Mouse (Mus musculus): ENCODE data around the gene Impg2. TPM values are rescaled to one million over a fixed set of nuclear protein-coding genes. Genes with fewer than 3 reads are reported as not detected.

Impg2 gene
- polyA plus RNA-seq (2016; fragmentation: Nextera tagmentation; extraction: Ambion mirVana), result 0.05 and 0.15 TPM in 2 replicates

DNA sequence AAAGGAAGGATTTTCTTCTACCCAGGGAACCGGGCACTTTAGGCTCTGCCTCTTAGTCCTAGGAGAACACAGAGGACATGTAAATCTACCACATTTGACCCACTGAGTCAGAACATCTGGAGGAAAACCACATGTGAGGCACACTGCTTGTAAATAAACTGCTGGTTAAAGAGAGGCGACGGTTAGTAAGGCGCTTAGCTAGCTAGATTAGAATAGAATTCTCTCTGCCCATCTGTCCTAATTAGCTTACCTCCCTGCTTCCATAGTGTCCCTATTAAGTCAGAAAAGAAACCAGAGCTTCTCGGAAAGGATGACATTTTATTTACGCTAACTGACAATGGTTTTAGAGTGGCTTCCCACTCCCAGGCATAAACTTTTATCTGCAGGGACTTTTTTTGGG lies at the start of gene Impg2:
Impg2 (plus strand) TSS at position 263 of the 400 bp plus-strand sequence.
- no peak within 1 kb of the TSS for H3K27ac ChIP-seq
- no peaks in the 10 kb centered on the region for H3K9me3 ChIP-seq
- no peak within 1 kb of the TSS for H3K4me3 ChIP-seq
- H3K4me1 ChIP-seq, result no peaks in the 10 kb centered on the region
- DNase-seq (ENCODE audit: extremely low spot score, low spot score), result no peak
- no peaks in the 10 kb centered on the region for H3K36me3 ChIP-seq (replicated peaks)
- 53% methylated on average over 6 of the region's 6 CpGs for WGBS
- H3K27me3 ChIP-seq (ENCODE audit: poor library complexity, severe bottlenecking), result no peaks in the 10 kb centered on the region

- Histone ChIP-seq H3K4me1 (no peaks in the 10 kb centered on the region), H3K4me3 (no peak overlapping the region), H3K36me3 (replicated peaks) (peaks cover 13% of the 10 kb centered on the region; the same call in 1 of the 2 replicates), H3K27me3 (ENCODE audit: poor library complexity, severe bottlenecking) (no peaks in the 10 kb centered on the region), H3K27ac (no peak overlapping the region), H3K9me3 (no peaks in the 10 kb centered on the region)
- no peak for DNase-seq (ENCODE audit: extremely low spot score, low spot score)
- WGBS, result 82% methylated on average over 7 of the region's 7 CpGs
Observed at GRCm38 (mm10) chr16:56163466-56163865, 40.6 kb upstream of the Impg2 start.

DNA sequence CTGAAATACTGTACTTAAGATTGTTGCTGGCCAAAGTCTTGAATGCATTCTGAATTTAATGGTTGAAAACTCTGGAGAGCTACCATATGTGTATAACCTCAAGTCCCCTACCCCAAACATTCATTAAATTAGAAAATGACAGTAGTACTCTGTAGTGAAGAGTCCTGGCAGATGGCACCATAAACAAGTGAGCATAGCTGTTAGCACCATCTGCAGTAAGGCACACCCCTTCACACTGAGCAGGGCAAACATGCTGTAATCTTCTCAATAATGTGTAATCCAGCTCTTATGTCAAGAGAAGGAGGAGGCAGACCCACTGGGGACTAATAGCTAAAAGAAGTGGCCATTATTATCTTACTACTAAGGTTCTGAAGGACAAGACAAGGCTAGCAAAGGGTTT lies 33.9 kb upstream of the Impg2 start:
- no peak for DNase-seq (ENCODE audit: extremely low spot score, low spot score)
- H3K4me3 ChIP-seq, result no peak overlapping the region
- no peaks in the 10 kb centered on the region for H3K9me3 ChIP-seq
- H3K4me1 ChIP-seq, result no peaks in the 10 kb centered on the region
- no peak overlapping the region for H3K27ac ChIP-seq
- H3K27me3 ChIP-seq (ENCODE audit: poor library complexity, severe bottlenecking), result no peaks in the 10 kb centered on the region
- H3K36me3 ChIP-seq (replicated peaks), result peaks cover 27% of the 10 kb centered on the region

DNA sequence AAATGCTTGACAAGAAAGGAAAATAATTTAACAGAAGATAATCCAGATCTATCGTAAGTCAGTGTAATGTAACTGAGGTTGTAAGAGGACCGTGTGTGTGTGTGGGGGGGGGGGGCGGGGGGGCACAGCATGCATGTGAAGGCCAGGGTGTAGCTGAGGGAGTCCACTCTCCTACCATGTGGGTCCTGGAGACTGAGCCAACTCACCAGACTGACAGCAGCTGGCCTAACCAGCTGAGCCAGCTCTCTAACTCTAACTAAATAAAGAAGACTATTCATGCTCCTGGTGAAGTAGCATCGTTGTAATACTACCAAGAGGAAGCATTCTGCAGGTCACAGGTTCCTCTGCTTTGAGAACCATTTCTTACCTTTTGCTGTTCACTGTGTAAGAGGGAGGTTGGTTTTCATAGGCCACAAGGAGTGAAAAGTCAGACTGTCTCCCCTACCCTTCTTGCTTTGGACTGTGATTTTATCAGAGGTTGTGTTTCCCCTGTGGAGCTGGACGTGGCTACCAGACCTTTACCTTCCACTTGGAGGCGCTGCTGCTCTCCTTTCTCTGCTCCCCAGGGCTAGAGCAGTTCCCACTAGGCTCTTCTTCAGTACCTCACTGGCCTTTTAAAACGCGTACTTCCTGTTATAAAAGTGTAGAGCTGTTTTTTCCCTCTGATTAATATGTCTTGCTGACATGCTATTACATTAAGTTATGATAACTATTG lies 28.1 kb upstream of the Impg2 start:
- Histone ChIP-seq H3K9me3 (no peaks in the 10 kb centered on the region), H3K4me3 (no peak overlapping the region), H3K27ac (no peak overlapping the region), H3K36me3 (replicated peaks) (peaks cover 40% of the 10 kb centered on the region), H3K27me3 (ENCODE audit: poor library complexity, severe bottlenecking) (no peaks in the 10 kb centered on the region), H3K4me1 (no peaks in the 10 kb centered on the region)
- DNase-seq (ENCODE audit: extremely low spot score, low spot score), result no peak
- 66% methylated on average over 8 of the region's 8 CpGs for WGBS

DNA sequence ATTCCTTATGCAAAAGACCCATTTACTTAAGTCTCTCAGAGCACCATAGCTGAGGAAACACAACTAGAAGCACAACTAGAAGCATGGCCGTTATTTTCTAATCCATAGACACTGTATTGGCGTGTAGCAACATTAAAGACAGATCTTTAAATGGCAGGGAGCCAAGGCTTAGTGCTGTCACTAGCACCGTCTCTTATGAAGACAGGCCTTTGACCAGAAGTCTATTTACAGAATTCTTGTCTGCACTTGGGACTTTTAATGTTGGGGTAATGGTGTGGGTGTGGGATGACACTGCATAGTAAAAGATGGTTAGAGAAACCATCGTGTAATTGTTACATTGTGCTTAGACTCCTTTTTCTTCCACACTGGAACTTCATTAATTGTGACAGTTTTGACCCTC lies 17.2 kb upstream of the Impg2 start:
- Histone ChIP-seq H3K27ac (no peak overlapping the region), H3K4me3 (no peak overlapping the region), H3K9me3 (peaks cover 4% of the 10 kb centered on the region; the same call in 1 of the 2 replicates), H3K36me3 (replicated peaks) (peaks cover 44% of the 10 kb centered on the region), H3K4me1 (no peaks in the 10 kb centered on the region), H3K27me3 (ENCODE audit: poor library complexity, severe bottlenecking) (no peaks in the 10 kb centered on the region)
- WGBS, result 92% methylated on average over 4 of the region's 4 CpGs
- no peak for DNase-seq (ENCODE audit: extremely low spot score, low spot score)

- Histone ChIP-seq H3K9me3 (peaks cover 4% of the 10 kb centered on the region; the same call in 1 of the 2 replicates), H3K36me3 (replicated peaks) (peaks cover 31% of the 10 kb centered on the region), H3K4me1 (no peaks in the 10 kb centered on the region), H3K27ac (no peak overlapping the region), H3K27me3 (ENCODE audit: poor library complexity, severe bottlenecking) (no peaks in the 10 kb centered on the region), H3K4me3 (no peak overlapping the region)
- 95% methylated on average over 9 of the region's 9 CpGs for WGBS
- DNase-seq (ENCODE audit: extremely low spot score, low spot score), result no peak
Observed at GRCm38 (mm10) chr16:56188198-56188597, 15.9 kb upstream of the Impg2 start.

DNA sequence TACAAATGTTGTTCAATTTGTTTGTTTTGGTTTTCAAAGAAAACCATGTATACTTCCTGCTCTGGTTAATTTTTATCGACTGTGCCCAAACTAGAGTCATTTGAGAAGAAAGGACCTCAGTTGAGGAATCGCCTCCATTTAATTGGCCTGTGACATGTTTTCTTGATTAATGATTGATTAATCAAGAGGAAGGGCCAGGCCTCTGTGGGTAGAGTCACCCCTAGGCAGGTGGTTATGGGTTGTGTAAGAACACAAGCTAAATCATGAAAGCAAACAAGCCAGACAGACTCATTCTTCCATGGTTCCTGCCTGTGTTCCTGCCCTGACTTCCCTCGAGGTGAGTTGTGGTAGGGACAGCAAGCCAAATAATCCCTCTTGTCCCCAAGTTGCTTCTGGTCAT lies 8.6 kb downstream of the Impg2 start:
- H3K27ac ChIP-seq, result no peak overlapping the region
- no peak overlapping the region for H3K4me3 ChIP-seq
- no peak for DNase-seq (ENCODE audit: extremely low spot score, low spot score)
- H3K27me3 ChIP-seq (ENCODE audit: poor library complexity, severe bottlenecking), result no peaks in the 10 kb centered on the region
- WGBS, result 90% methylated on average over 3 of the region's 3 CpGs
- H3K36me3 ChIP-seq (replicated peaks), result no peaks in the 10 kb centered on the region
- no peaks in the 10 kb centered on the region for H3K4me1 ChIP-seq
- no peaks in the 10 kb centered on the region for H3K9me3 ChIP-seq

- Histone ChIP-seq H3K27me3 (ENCODE audit: poor library complexity, severe bottlenecking) (no peaks in the 10 kb centered on the region), H3K36me3 (replicated peaks) (no peaks in the 10 kb centered on the region), H3K4me3 (no peak overlapping the region), H3K4me1 (no peaks in the 10 kb centered on the region), H3K9me3 (no peaks in the 10 kb centered on the region), H3K27ac (no peak overlapping the region)
- no peak for DNase-seq (ENCODE audit: extremely low spot score, low spot score)
Observed at GRCm38 (mm10) chr16:56227686-56228085, 23.6 kb downstream of the Impg2 start.

- H3K27me3 ChIP-seq (ENCODE audit: poor library complexity, severe bottlenecking), result no peaks in the 10 kb centered on the region
- H3K9me3 ChIP-seq, result no peaks in the 10 kb centered on the region
- 73% methylated on average over 2 of the region's 2 CpGs for WGBS
- no peaks in the 10 kb centered on the region for H3K4me1 ChIP-seq
- H3K4me3 ChIP-seq, result no peak overlapping the region
- DNase-seq (ENCODE audit: extremely low spot score, low spot score), result no peak
- no peak overlapping the region for H3K27ac ChIP-seq
- H3K36me3 ChIP-seq (replicated peaks), result no peaks in the 10 kb centered on the region
Observed at GRCm38 (mm10) chr16:56229455-56229854, 25.3 kb downstream of the Impg2 start.

DNA sequence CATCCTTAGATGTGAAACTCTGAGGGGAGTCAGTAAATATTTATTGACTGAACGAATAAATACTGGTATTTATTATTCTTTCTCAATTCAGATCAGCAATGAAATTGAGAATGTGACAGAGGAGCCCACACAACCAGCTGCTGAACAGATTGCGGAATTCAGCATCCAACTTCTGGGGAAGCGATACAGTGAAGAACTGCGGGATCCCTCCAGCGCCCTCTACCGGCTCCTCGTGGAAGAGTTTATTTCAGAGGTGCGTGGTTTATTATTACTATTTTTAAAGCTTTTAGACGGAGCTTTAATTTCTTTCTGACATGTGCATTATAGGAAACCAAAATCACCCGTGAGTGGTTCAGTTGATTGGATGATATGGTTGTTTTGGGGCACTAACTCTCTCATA lies 27.2 kb downstream of the Impg2 start:
- no peak for DNase-seq (ENCODE audit: extremely low spot score, low spot score)
- Histone ChIP-seq H3K4me3 (no peak overlapping the region), H3K36me3 (replicated peaks) (no peaks in the 10 kb centered on the region), H3K9me3 (no peaks in the 10 kb centered on the region), H3K27me3 (ENCODE audit: poor library complexity, severe bottlenecking) (no peaks in the 10 kb centered on the region), H3K4me1 (no peaks in the 10 kb centered on the region), H3K27ac (no peak overlapping the region)
- WGBS, result 59% methylated on average over 10 of the region's 10 CpGs

DNA sequence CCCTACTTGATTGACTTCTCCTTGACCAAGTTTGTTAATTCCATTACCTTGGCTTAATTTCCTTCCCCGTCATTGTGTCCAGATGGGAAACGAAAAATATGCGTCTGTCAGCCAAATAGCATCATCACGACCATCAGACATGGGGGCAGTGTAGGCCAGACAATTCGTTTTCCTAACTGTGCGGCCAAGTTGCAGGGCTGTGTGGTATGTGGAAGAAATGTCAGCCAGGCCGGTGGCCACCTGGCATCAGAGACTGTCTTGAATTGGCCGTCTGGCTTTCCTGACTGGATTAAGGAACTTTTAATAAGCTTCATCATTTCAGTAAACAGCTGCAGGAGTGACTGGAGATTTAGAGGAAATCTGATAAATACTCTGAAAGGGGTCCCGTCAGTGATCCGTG lies 28.6 kb downstream of the Impg2 start:
- Histone ChIP-seq H3K4me1 (no peaks in the 10 kb centered on the region), H3K27ac (no peak overlapping the region), H3K9me3 (no peaks in the 10 kb centered on the region), H3K4me3 (no peak overlapping the region), H3K36me3 (replicated peaks) (no peaks in the 10 kb centered on the region), H3K27me3 (ENCODE audit: poor library complexity, severe bottlenecking) (no peaks in the 10 kb centered on the region)
- DNase-seq (ENCODE audit: extremely low spot score, low spot score), result no peak
- 92% methylated on average over 10 of the region's 10 CpGs for WGBS

DNA sequence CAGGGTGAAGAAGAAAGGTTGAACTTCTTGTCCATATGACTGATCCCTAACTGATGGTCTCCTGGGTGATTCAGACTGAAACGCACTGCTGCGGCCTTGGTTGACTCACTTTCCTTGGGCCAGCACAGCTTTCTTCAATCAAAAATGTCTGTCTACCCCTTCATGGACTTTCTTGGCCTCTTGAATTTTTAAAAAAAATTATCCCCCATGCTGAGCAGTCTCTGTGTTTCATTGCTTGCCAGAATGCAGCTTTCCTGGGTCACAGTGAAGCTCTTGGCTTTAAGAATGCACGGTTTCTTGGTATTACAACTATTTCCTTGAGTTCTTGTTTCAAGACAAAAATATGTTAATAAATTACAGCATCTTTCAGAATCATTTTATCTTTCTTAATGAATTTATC lies 41.9 kb downstream of the Impg2 start:
- no peaks in the 10 kb centered on the region for H3K4me1 ChIP-seq
- whole genome bisulfite sequencing, result 94% methylated on average over 3 of the region's 3 CpGs

DNA sequence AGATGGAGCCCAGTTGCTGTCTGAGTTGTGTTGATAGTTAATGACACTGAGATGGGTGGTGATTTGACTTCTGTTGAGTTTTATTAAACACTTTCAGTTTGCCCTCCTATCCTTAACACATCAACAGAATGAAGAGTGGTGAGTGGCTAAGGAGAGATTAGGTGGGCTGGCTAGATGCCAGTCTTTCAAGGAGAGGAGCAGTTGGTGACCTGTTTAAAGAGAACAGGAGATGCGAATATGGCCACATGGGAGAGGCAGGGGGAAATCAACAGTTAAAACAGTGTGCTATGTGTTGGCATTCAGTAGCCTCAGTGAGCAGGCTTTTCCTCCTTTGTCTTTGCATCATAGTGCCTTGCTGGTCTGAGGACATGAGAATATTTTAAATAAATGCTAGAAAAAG lies 69.8 kb downstream of the Impg2 start:
- H3K27me3 ChIP-seq (ENCODE audit: poor library complexity, severe bottlenecking), result no peaks in the 10 kb centered on the region
- no peak overlapping the region for H3K4me3 ChIP-seq
- WGBS, result 90% methylated on average over 1 of the region's 1 CpGs
- H3K27ac ChIP-seq, result no peak overlapping the region
- H3K36me3 ChIP-seq (replicated peaks), result no peaks in the 10 kb centered on the region
- no peaks in the 10 kb centered on the region for H3K9me3 ChIP-seq
- peaks cover 6% of the 10 kb centered on the region; the same call in 1 of the 2 replicates for H3K4me1 ChIP-seq
- DNase-seq (ENCODE audit: extremely low spot score, low spot score), result no peak

More for the DNA sequence above, 41.9 kb downstream of the Impg2 start:
- Histone ChIP-seq H3K9me3 (no peaks in the 10 kb centered on the region), H3K27ac (no peak overlapping the region), H3K36me3 (replicated peaks) (no peaks in the 10 kb centered on the region), H3K4me3 (no peak overlapping the region), H3K27me3 (ENCODE audit: poor library complexity, severe bottlenecking) (no peaks in the 10 kb centered on the region)
- DNase-seq (ENCODE audit: extremely low spot score, low spot score), result no peak

GRCm38 (mm10) chr16:56279060-56279459 lies 74.9 kb downstream of the Impg2 start:
- H3K9me3 ChIP-seq, result no peaks in the 10 kb centered on the region
- WGBS, result 87% methylated on average over 9 of the region's 9 CpGs
- DNase-seq (ENCODE audit: extremely low spot score, low spot score), result no peak
- H3K36me3 ChIP-seq (replicated peaks), result no peaks in the 10 kb centered on the region
- H3K27ac ChIP-seq, result no peak overlapping the region
- no peaks in the 10 kb centered on the region for H3K27me3 ChIP-seq (ENCODE audit: poor library complexity, severe bottlenecking)
- H3K4me1 ChIP-seq, result no peaks in the 10 kb centered on the region
- no peak overlapping the region for H3K4me3 ChIP-seq
